Mouse (Mus musculus) CH12F3 (cell line): ENCODE measurements around the gene Psors1c2.
"Not testable (repeated sequence)": the region's sequence is repeated elsewhere in the genome, so short reads cannot be mapped to it uniquely, and the experiment has no call there.

Experiments used
- in situ Hi-C: fragments of 300-500 bp; cut with MboI; formaldehyde crosslinking; loops from 2 replicates; pipeline ENCODE4 v1.14.3; 2020; ENCODE audit warnings: low sequenced_read_pairs

The Psors1c2 gene

DNA sequence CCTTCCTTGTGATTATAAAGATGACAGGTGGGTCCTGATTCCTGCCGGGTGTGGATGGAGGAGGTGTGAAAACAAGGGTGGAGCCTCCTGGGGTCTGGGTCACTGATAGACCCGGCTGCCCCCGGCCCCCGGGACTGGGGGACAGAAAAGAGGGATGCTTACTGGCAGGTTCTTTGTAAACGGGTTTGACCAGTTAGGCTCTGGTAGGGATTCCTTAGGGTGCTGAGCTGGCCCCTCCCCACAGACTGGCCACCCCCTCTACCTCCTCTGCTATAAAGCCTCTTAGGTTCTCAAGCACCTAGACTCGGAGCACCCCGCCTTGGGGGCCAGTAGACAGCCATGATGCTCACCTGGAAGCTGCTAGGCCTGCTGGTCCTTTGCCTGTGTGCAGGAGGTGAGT lies at the start of gene Psors1c2:
Psors1c2 (plus strand) TSS at position 301 of the 400 bp plus-strand sequence.
- in situ Hi-C loops: no loop called here

DNA sequence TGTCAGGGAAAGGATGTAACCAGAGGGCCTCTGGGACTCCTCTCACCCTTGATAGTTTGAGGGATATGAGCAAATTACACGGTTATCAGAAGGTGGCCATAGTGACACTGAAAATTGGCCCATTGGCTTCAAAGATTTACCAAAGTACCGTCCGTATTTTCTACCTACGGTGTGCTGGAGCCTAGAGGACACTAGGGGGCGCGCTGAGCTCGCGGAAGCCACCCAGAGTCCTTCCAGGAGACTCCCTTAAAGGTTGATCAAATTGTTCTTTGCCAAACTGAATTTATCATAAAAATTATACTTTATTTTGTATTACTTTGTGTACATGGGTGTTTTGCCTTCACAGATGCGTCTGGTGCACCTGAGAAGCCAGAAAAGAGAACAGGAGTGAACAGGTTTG lies 48.9 kb upstream of the Psors1c2 start:
- in situ Hi-C loops: no loop called here

DNA sequence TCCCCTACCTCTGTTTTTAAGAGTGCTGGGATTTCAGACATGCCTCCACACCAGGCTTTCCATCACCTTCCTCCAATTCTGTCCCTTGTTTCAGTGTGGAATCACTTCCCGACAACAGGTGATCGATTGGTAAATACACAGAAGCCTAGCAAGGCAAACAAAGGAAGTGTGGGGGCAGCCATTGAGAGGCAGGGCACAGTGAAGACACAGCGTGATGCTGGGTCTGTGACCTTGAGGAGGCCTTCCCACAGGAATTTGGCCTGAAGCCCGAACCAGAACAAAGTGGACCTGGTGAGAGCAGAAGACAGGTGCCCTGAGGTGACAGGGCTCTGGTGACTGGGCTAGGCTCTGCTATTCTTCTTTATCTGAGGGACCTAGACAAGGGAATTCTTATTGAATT lies 47.3 kb upstream of the Psors1c2 start:
- in situ Hi-C loops: no loop called here

DNA sequence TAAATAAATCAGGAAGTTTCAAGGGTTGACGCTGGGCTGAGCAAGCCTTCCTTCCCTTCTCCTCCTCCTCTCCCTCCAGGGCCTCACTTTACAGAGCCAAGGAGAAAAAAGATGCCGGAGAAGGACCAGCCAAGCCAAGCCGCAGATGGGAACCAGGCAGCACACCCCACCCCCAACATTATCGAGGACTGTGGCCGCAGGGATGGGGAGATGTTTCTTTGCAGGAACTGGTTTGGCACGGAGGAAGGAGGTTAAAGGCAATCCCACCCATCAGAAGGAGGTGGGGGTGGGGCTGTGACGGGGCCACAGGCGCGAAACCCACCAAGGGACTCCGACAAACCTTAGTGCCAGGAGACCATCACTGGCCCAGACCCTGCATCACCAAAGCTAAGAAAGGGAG lies 46.3 kb upstream of the Psors1c2 start:
- in situ Hi-C loops: no loop called here

DNA sequence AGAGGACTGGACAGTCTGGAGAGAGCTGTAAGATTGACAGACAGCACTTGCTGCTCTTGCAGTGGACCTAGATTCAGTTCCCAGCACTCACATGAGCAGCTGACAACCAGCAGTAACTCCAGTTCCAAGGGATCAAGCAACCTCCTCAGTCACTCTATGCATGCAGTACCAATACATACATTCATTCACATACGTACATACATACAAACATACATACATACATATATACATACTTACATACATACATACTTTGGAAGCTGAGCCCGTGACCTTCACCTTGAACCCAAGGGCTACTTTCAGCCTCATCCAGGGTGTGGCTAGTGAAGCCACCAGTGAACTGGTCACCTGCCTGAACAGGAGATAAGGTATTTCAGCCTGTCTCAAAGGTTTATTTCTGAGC lies 45.0 kb upstream of the Psors1c2 start:
- in situ Hi-C loops: no loop called here

DNA sequence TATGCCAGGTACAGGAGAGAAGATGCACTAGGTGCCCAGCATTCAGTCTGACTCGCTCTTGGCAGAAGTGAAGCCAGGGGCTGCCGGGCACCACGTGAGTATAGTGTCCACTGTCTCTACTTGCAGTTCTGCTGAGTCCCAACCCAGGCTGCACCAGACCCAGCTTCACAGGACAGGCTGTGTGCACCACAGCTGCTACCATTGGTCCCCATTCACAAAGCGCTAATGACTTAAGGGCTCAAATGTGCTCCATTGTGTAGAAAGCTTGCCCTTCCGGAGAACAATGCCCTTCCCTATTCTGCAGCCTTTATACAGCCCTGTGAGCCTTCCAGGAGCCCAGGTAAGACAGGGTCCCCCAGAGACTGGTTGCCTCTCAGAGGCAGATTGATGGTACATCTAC lies 42.7 kb upstream of the Psors1c2 start:
- in situ Hi-C loops: no loop called here

DNA sequence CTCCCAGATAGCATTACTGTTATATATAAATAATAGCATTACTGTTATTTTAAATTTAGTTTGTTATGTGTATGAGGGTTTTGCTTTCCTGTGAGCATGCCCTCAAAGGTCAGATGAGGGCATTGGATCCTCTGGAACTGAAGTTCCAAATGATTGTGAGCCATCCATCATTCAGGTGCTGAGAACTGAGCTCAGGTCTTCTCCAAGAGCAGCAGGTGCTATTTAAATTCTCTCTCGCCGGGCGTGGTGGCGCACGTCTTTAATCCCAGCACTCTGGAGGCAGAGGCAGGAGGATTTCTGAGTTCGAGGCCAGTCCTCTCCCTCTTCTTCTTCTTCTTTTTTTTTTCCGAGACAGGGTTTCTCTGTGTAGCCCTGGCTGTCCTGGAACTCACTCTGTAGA lies 35.9 kb upstream of the Psors1c2 start:
- in situ Hi-C loops: no loop called here

DNA sequence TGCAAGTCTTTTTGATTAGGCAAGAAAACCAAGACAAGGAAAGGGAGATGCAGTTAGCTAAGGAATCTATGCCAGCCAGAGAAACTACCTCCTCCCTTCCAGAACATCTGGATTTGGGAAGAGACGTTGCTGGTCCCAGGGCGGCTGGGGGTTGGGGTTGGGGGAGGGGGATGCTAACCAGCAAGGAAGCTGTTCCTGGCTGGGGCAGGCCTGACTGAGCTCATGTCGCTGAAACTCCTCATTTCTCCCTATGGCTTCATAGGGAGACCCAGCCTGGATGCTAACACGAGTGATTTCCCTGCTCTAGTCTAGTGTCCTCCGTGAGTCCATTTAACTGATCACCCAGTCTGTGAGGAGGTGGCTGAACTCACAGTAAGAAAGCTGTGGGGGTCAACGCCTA lies 30.8 kb upstream of the Psors1c2 start:
- in situ Hi-C loops: no loop called here

DNA sequence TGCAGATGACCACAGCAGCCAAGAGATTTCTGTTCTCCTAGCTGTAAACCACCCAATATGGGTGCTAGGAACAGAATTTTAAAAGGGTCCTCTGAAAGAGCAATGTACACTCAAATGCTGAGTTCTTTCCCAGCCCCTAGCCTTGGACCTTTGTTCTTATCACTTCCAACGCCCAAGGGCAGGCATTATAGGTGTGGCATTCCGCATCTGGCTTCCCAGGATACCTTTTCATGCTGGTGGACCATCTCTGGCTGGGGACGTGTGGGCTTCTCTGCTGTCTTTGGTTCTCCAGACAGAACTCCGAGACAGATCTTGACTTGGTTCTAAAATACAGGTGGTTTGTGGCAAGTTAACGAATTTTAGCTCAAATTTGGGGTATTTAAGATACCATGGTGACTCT lies 30.2 kb upstream of the Psors1c2 start:
- in situ Hi-C loops: no loop called here

DNA sequence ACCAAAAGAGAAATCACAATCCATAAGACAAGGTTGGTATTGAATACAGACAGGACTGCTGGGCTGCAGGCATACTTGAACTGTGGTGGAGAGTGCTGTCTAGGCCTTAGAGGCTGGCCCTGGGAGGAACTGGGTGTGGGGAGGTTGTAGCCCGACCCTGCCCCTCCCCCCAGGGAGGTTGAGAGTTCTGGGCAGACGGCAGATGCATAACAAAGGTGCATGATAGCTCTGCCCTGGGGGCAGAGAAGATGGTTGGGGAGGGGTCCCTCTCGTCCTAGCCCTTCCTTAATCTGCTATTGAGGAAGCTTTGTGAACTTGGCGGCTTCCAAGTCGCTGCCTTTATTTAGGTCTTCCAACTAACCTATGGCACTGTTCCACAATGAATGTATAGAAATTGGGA lies 29.2 kb upstream of the Psors1c2 start:
- in situ Hi-C loops: no loop called here

DNA sequence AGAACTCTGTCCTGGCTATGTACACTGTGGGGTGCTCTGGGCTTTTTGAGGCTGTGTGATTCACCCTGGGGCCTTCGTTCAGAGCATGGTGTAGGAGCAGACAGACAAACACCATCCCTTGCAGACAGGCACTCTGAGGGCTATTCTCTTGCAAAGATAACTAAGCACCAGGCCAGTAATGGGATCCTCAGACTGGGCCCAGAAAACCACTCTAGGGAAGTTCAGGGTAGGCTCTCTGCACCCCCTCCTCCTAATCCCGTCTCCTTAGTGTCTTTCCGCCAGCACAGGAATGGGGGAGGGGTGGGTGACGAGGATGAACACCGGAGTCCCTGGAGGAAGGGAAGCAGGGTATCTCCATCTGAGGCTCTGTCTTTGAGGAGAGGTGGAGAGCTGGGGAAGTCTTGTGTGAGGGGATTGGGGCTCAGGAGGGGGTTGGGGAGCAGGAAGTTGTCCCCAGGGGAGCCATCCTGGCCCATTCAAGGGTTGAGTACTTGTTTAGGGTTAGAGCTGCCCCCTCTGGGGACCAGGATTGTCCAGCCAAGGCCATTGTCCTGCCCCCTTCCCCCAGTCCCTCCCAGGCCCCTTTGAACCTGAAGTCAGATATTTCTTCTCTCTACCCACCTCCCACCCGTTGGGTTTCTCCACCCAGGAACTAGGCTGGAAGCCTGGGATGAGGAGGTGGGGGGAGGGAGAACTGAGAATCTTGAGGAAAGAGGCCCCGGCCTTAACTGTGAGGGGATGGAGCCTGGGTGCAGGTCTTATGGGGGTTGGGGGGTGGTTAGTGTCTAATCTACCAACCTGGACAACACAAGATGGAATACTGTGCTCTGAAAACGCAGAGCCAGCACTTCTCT lies 28.1 kb upstream of the Psors1c2 start:
- in situ Hi-C loops: no loop called here

DNA sequence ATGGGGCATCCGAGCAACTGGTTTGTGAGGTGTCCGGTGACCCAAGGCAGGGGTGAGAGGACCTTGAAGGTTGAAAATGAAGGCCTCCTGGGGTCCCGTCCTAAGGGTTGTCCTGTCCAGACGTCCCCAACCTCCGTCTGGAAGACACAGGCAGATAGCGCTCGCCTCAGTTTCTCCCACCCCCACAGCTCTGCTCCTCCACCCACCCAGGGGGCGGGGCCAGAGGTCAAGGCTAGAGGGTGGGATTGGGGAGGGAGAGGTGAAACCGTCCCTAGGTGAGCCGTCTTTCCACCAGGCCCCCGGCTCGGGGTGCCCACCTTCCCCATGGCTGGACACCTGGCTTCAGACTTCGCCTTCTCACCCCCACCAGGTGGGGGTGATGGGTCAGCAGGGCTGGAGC lies 27.2 kb upstream of the Psors1c2 start, which contains the start of gene Pou5f1:
Pou5f1 (plus strand) TSS at position 243 of the 400 bp plus-strand sequence.
- in situ Hi-C loops: no loop called here

DNA sequence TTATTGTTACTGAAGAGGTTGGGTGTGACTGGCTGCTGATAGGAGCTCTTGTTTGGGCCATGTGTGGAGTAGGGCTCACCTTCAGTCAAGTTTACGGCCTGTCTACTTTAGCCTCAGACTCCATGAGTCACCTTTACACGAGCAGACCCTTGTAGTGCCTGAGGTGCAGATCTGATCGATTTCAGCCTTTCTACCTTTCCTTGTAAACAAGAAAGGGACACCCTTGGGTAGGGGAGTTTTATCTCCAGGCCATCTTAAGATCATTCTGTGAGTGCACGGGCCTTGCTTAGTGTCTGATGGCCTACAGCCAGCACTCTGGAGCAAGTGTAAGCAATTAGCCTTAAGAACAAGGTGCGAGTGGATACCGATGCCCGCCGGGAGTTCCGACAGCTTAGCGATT lies 26.1 kb upstream of the Psors1c2 start:
- in situ Hi-C loops: no loop called here

DNA sequence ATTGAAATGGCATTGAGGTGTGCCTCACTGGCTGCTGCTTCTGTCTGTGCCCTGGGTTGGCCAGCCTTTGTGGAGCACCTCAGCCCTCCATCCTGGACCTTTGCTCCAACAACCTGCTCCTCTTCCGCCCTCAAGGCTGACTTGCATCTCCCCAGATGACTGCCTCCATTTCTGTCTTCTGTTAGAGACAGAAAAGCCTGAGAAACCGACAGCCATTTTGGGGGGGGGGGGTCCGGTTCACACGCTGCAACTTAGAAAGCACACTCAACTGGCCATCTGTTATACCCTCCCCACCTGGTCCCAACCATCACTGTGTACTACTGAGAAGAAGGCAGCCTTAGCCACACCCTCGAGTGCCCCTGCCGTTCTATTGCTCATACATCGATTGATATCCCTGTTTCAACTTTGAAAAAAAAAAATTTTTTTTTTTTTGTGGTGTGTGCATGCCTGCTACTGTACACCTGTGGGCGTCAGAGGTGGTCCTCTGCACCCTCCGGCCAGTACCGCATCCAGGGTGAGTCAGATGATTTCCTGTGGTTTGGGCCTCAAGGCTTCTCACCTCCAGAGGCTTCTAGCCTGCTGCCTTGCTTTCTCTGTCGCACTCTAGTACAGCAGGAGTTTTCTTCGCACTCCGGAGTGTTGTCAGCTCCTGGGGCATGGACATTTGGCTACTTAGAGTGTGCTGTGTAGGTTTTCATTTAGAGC lies 25.3 kb upstream of the Psors1c2 start:
- in situ Hi-C loops: no loop called here

DNA sequence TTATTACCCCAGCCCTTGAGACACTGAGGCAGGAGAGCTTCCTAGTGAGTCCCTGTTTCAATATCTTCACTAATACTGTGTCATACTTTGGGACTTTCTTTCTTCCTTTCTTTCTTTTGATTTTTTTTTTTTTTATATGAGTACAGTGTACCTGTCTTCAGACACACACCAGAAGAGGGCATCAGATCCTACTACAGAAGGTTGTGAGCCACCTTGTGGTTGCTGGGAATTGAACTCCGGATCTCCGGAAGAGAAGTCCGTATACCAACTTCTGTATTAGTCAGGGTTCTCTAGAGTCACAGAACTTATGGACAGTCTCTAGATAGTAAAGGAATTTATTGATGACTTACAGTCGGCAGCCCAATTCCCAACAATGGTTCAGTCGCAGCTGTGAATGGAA lies 24.7 kb upstream of the Psors1c2 start:
- in situ Hi-C loops: not testable (repeated sequence)

DNA sequence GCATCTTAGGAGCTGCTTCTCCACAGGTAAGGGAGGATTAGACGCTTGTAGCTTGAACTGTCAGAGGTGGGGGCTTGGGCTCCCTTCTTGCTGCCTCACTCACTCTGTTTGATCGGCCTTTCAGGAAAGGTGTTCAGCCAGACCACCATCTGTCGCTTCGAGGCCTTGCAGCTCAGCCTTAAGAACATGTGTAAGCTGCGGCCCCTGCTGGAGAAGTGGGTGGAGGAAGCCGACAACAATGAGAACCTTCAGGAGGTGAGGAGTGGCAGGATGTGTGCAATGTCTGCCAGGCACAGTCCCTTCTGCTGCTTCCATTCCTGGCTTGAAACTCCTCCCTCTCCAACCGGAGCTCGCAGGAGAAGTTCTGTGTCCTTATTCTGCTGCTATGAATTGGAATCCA lies 23.7 kb upstream of the Psors1c2 start:
- in situ Hi-C loops: no loop called here

DNA sequence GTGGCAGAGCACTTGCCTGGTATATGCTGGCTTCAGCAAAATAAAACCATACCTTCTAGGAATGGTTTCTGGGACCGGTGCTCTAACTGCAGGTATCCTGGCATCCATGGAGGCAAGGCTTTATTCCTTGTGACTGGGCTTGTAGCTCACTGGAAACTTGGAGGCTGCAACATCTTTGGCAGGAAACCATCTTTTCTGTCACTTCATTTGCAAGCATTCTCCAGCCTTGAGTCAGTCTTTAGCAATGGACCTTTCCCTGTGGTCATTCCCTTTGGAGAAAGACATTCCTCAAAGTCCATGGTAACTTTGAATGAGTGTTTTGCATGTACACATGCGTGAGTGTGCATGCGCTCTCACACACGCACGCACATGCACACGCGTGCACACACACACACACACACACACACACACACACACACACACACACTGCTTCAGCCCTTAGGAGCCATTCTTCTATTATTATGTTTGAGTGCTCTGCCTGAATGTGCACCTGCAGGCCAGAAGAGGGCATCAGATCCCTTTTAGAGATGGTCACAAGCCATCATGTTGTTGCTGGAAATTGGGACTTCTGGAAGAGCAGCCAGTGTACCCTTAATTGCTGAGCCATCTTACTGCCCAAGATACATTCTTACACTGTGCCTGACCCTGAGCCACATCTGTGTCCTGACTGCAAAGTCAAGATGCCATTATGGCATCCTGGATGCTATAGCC lies 19.9 kb upstream of the Psors1c2 start:
- in situ Hi-C loops: no loop called here

DNA sequence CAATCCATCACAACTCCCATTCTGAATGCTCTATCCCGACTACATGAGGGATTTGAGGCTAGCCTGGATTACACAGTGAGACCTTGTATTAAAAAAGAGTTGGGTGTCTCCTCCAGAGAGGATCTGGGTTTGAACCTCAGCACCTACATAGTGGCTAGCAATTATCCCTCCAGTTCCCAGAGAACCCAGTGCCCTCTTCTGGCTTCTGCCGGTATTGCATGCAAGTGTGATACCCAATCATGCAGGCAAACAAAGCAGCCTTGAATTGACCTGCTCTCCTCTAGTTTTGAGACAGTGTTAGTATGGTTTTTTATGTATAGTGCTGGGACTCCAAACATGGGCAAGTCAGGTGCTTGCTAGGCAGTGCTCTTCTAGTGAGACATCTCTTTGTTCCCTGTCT lies 19.1 kb upstream of the Psors1c2 start:
- in situ Hi-C loops: no loop called here

DNA sequence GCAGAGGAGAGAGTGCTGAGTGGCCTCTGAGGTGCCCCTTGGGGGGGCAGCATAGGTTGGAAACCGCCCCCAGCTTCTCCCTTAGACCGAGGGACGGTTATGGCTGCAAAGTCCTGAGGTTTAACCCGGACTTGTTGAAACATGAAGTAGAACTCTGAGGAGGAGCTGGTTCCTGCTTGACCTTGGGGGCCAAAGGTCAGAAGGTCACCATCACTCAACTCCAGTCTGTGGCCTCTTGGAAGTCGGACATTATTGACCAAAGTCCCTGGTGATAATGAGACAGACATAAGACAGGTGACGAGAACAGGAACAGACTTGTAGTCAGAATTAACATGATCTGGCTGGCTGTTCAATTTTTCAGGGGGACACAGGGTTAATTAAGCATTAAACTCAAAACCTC lies 18.2 kb upstream of the Psors1c2 start:
- in situ Hi-C loops: no loop called here

DNA sequence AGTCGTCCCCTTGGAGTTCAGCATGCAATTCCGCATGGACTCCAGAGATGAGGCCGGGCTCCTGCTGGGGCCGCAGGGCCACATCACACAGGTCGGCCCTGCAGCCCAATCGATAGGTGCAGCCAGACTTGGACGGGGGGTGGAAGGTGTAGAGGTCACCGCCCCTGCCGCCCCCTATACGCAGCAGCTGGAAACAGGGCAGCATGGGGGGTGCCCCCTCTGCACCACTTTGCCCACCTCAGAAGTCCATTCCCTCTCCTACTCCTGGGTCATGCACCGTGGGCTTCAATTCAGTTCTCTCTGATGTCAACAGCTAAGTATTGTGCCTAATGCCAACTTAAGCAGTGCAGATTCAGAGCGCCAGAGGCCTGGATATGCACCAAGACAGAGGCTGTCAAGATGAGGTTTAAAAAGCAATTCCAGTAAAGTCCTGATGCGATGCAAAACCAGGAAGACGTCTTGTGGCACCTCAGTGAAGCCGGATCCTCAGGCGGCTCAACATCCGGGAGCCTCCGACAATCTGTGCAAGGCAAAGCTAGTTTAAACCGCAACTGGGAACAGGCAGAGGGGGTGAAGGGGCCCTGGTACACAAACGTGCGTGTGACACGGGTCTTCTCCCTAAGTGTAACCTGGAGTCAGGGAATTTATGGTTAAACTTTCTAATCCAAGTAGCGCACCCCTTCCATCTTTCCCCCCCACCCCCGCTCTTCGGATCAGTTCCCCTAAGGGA lies 16.9 kb upstream of the Psors1c2 start:
- in situ Hi-C loops: no loop called here
